Mouse (Mus musculus) gastrocnemius, postnatal 10 days (tissue): Measurements from ENCODE around the gene Col8a1. TPM values are rescaled to one million over a fixed set of nuclear protein-coding genes. Genes with fewer than 3 reads are reported as not detected.

Source experiments
- total RNA-seq, 2 experiments: library from RNA; stranded (reverse); gene quantifications; 2 replicates each; pipeline ENCODE4 v1.2.3; 2021

Gene Col8a1
- total RNA-seq, 2 experiments from 2014 or later: 5.8 to 6.3 TPM

Other genes starting within 250 kb of the Col8a1 start
- 10 to 100 TPM; 22.1 to 25.5 TPM for gene Cmss1, start 147.9 kb downstream of the Col8a1 start, total RNA-seq